Mouse (Mus musculus) forelimb bud, embryonic 11.5 days (tissue): ENCODE measurements around the gene Mrpl23.

Source experiments
- DNase-seq: peaks from one replicate; pipeline ENCODE4 v3.0.0-alpha.2; 2012; ENCODE audit warnings: low read depth, low spot score

The Mrpl23 gene

GRCm38 (mm10) chr7:142574155-142574660 lies 41.7 kb downstream of the Mrpl23 start:
- DNase-seq, result no peak

- no peak for DNase-seq
These were observed 42.4 kb downstream of the Mrpl23 start for GRCm38 (mm10) chr7:142574826-142575351.

- no peak for DNase-seq
These were observed 43.0 kb downstream of the Mrpl23 start for GRCm38 (mm10) chr7:142575491-142575890.

- no peak for DNase-seq
These were observed 43.5 kb downstream of the Mrpl23 start for GRCm38 (mm10) chr7:142575971-142576370.

GRCm38 (mm10) chr7:142576472-142577326 lies 44.2 kb downstream of the Mrpl23 start:
- no peak for DNase-seq

DNA sequence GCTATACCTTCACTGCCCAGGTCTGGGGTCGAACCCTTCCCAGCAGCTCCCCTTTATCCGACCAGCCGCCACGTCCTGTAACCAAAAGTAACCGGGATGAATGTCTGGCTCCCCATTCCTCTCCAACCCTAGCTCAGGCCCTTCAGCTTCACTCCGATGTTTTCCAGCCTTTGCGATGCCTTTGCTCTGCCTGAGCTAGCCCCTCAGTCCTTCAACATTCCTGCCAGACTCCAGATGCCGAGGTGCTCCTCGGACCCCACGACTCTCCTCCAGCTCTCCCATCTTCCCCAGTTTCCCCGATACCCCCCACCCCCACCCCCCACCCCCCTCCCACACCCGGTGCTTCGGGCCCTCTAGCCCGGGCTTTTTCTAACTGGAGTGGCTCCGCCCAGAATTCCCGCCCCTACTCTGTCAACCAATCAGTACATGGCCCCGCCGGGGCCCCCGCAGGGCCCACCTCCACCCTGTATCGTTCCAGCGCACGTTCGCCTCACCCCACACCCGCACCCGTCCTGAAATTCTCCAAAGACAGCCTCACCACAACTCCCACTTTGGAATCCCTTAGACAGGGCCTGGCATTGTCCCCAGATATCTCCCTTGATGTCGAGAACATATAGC lies 45.4 kb downstream of the Mrpl23 start:
- DNase-seq, result peak; percentile 72

DNA sequence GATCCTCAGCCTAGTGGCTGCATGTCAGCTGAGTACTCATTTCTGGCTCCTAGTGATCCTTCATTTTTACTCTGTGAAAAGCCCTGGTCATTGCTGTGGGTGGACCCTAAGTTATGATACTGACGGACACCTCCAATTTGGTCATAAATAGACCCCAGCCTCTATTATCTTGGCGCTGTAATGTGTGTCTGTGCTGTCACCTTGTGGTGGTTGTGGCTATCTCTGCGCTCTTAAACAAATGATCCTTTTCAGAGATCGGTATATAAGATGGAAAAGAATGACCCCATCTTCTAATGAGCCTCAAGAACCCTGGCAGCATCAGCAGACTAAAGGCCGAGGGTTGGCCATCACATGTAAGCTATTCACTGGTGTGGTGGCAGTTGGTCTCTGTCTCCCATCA lies 46.6 kb downstream of the Mrpl23 start:
- no peak for DNase-seq

- DNase-seq, result peak; percentile 72
These were observed 47.8 kb downstream of the Mrpl23 start for GRCm38 (mm10) chr7:142580121-142580879.

DNA sequence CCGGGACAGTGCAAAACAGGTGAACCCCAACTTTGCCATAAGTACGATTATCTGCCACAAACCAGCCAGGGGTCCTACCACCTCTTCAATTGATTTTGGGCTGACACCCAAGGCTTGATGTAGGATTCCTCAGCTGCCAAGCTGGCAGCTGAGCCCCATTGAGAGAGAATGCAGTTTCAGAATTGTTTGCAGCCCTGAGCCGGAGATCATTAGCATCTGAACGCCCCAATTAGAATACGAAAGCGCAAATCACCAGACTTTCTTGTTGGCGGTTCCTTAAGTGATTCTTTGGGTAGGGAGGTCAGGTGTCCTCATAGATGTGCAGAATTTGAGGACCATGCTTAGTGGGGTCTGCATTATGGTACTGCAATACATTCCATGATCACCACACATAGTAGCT lies 48.7 kb downstream of the Mrpl23 start:
- DNase-seq, result no peak

DNA sequence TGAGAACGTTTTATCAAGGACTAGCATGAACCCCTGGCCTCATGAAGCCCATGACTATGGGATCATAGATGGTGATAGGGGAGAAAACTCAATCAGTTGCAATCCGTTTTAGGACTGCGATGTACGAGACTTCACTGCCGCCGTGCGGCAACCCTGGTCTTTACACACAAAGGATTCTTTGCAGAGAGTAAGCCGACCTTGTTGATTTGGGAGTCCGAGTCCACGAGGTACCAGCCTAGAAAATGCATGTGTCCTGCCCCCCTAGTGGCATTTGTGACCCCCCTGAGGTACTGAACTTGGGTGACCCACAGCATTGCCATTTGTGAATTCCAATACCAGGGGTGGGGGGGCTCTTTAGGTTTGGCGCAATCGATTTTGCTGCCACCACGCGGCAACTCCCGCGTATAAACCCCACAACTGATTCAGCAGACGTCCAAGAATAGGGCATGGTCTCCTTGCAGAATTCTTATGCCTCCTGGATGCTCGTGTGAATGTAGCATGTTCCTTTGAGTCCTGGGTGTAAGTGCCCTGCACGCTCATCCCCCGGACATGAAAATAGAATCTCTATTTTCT lies 49.3 kb downstream of the Mrpl23 start:
- DNase-seq, result no peak

GRCm38 (mm10) chr7:142584882-142585281 lies 52.4 kb downstream of the Mrpl23 start:
- no peak for DNase-seq

GRCm38 (mm10) chr7:142585890-142586289 lies 53.4 kb downstream of the Mrpl23 start:
- DNase-seq, result no peak

GRCm38 (mm10) chr7:142588282-142588941 lies 55.9 kb downstream of the Mrpl23 start:
- DNase-seq, result no peak
